ENCODE assay signal across 15 mouse cellular contexts in genomic region chr6:83396711-83397110, GRCm38 (mm10).
"Had no signal": no experiment of that assay in that cellular context is flagged by ENCODE, and none has a peak within 500 bp of the region (broad histone marks: within the 10 kb centered on the region; RNA-seq: fewer than 3 reads in every experiment).

No protein-coding gene starts in this region.

- H3K4me3 ChIP-seq: left cerebral cortex, adult 2 months; lung, embryonic 15.5 days had no signal

- H3K27me3 ChIP-seq: lung, embryonic 15.5 days had no signal

- DNase-seq: kidney, adult 18-20 months; kidney, adult 9 months; kidney, postnatal 14 days; kidney, postnatal 4 days; layer of hippocampus, postnatal 36 days; lung, postnatal 10 days; lung, postnatal 4 days; midbrain, embryonic 14.5 days; thymus, adult 2 months; thymus, postnatal 14 days; thymus, postnatal 4 days had no signal

- H3K4me2 ChIP-seq: lung, embryonic 15.5 days; midbrain, embryonic 11.5 days had no signal

- H3K9me3 ChIP-seq: lung, embryonic 15.5 days had no signal

- H3K27ac ChIP-seq: left cerebral cortex, adult 2 months; lung, embryonic 15.5 days; stomach, postnatal 0 days had no signal

- H3K9ac ChIP-seq: lung, embryonic 15.5 days had no signal
